Mouse (Mus musculus) testis, adult 2 months (tissue): ENCODE results near the gene Nalcn. TPM values are rescaled to one million over a fixed set of nuclear protein-coding genes. Genes with fewer than 3 reads are reported as not detected.

ENCODE experiments used
- H3K27ac ChIP-seq: fragments of 200-500 bp; 2 replicates; pipeline ENCODE4 v1.5.1; 2012; ENCODE audit warnings: low read depth, low read length; ENCODE audit not compliant: control insufficient read depth, insufficient read depth
- H3K27me3 ChIP-seq: fragments of 200-500 bp; 2 replicates; pipeline ENCODE4 v1.6.1; 2012; ENCODE audit warnings: mild to moderate bottlenecking, low read length, moderate library complexity; ENCODE audit not compliant: control insufficient read depth, insufficient read depth
- H3K36me3 ChIP-seq: fragments of 200-500 bp; 2 replicates; pipeline ENCODE4 v1.6.1; 2012; ENCODE audit warnings: mild to moderate bottlenecking, low read length; ENCODE audit not compliant: control insufficient read depth, insufficient read depth
- H3K4me1 ChIP-seq: fragments of 200-500 bp; 2 replicates; pipeline ENCODE4 v1.6.1; 2012; ENCODE audit warnings: low read length; ENCODE audit not compliant: control insufficient read depth, insufficient read depth
- H3K4me3 ChIP-seq: fragments of 200-500 bp; 2 replicates; pipeline ENCODE4 v1.5.1; 2012; ENCODE audit warnings: low read depth, mild to moderate bottlenecking, low read length, moderate library complexity, mixed read lengths; ENCODE audit not compliant: control insufficient read depth
- CTCF ChIP-seq: fragments of 200-500 bp; IDR thresholded peaks from 2 replicates; pipeline ENCODE4 v1.5.1; 2012; ENCODE audit warnings: low read depth, mild to moderate bottlenecking, inconsistent platforms, low read length, moderate library complexity; ENCODE audit not compliant: control insufficient read depth, insufficient read depth, insufficient replicate concordance
- POLR2A ChIP-seq: fragments of 200-500 bp; IDR thresholded peaks from 2 replicates; pipeline ENCODE4 v1.6.1; 2012; ENCODE audit warnings: low read depth, mild to moderate bottlenecking, inconsistent platforms, low read length, moderate library complexity; ENCODE audit not compliant: control insufficient read depth
- polyA plus RNA-seq: library from polyadenylated mRNA; depleted of rRNA; stranded (reverse); fragments of >200 nt; gene quantifications from 2 replicates; pipeline ENCODE4 v1.2.3, GENCODE M21; 2012

The Nalcn gene
- polyA plus RNA-seq, 1 experiment, result 0.96 TPM

DNA sequence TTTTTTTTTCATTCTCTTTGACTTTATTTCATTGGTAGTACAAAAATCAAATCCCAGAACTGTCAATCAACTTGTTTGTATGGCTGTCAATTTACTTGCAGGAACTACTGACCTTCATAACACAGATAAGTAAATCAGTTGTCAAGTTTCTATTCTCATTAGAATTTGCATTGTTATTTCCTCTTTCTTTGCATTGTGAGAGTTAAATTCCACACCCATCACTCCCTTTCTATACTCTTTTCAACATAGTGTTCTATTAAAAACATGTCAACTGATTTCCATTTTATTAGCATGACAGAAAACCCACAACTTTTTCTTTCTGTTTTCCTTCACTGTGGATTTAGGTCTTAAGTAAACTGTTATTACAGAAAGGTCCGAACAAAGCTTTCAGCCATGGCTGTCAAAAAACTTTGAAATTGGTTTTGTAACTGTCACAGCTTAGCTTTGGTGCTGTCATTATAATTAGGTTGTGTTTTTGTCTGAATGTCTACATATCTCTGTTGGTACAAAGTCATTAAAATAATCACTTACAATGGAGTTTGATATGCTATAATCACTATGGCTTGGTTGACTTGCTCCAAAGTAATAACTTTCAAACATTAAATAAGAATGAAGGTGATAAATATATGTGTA is 138.3 kb downstream of the Nalcn start:
- Histone ChIP-seq H3K4me3 (no peak overlapping the region), H3K4me1 (no peaks in the 10 kb centered on the region), H3K27me3 (no peaks in the 10 kb centered on the region), H3K36me3 (no peaks in the 10 kb centered on the region), H3K27ac (no peak overlapping the region)
- no peak for TF ChIP-seq CTCF
- no peak for TF ChIP-seq POLR2A

DNA sequence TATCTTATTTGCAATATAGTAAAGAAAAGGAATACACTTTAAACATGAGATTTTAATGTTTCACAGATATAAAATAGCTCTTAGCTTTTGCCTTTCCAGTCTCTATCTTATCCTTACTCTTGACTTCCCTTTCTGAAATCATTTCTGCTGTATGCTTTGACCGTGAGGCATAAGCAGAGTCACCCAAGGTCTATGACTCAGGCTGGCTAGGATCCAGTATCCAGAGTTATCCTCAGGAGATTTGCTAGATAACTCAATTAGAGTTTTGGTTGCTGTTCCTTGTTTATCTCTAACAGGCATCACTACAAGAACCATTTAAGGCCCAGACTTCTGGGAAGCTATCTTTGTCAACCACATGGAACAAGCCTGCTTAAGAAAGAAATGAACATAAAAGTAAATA is 164.9 kb downstream of the Nalcn start:
- no peak overlapping the region for H3K4me3 ChIP-seq
- no peaks in the 10 kb centered on the region for H3K27me3 ChIP-seq
- H3K36me3 ChIP-seq, result no peaks in the 10 kb centered on the region
- H3K27ac ChIP-seq, result no peak overlapping the region
- H3K4me1 ChIP-seq, result no peaks in the 10 kb centered on the region
- no peak for TF ChIP-seq POLR2A
- TF ChIP-seq CTCF, result no peak

DNA sequence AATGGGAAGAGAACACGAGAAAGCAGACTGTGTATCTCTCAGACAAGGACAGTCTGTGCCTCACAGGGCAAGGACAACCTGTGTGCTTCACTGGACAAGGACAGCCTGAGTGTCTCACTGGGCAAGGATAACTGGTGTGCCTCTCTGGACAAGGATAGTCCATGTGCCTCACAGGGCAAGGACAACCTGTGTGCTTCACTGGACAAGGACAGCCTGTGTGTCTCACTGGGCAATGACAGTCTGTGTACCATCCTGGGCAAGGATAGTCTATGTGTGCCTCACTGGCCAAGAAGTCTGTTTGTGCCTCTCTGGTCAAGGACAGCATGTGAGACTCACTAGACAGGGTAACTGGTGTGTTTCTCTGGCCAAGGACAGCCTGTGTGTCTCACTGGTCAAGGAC is 180.9 kb downstream of the Nalcn start:
- TF ChIP-seq POLR2A (no peak), CTCF (no peak)
- no peaks in the 10 kb centered on the region for H3K36me3 ChIP-seq
- H3K27ac ChIP-seq, result no peak overlapping the region

DNA sequence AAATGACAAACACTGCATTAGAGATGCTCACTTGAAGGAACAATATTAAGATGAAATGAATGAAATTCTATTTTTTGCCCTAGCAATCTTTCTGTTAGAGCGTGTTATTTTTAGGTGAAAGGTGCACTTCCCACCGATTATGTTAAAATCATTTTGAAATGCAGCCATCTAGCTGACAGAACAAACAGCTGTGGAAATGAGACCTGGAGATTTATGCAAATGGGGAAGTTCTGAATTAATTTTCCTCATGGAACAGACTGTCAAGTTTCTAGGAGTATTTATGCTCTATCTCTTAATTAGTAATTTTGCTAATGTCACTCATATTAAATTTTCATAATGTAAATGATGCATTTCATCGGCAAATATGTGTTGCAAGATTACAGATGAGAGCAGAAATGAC is 191.4 kb downstream of the Nalcn start:
- Histone ChIP-seq H3K27ac (no peak overlapping the region), H3K4me3 (no peak overlapping the region), H3K4me1 (no peaks in the 10 kb centered on the region), H3K36me3 (no peaks in the 10 kb centered on the region), H3K27me3 (no peaks in the 10 kb centered on the region)
- TF ChIP-seq POLR2A, result no peak
- TF ChIP-seq CTCF, result no peak

More for the DNA sequence above, 180.9 kb downstream of the Nalcn start:
- no peak overlapping the region for H3K4me3 ChIP-seq
- no peaks in the 10 kb centered on the region for H3K27me3 ChIP-seq
- no peaks in the 10 kb centered on the region for H3K4me1 ChIP-seq

DNA sequence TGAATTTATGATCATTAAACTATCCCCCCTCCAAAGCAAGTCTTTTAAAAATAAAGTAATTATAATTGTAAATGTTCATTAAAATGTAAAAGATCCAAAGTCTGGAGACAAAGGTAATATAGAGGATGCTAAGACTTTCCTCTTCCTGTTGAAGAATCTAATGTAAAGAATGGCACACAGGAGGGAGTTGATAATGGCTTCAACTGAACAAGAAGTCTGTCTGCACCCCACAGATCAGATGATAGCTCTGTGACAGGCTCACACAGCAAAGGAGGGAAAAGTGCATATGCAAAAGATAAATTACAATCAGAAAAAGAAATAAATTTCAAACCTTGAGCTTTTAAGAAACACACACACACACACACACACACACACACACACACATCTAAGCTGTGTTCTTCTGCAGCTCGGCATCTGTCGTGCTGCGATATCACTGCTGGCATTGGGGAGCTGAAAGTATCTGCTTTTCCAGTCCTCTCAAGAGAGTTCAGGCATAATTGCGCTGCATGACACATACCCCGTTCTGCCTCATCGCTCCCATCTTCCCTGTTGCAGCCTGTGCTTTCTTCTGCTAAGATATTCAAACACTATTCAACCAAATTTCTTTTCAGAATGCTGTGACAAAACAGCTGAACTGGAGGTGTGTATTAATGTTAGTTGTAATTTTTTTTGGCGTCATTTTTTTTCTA is 250.6 kb downstream of the Nalcn start:
- Histone ChIP-seq H3K27me3 (no peaks in the 10 kb centered on the region), H3K4me1 (no peaks in the 10 kb centered on the region), H3K4me3 (no peak overlapping the region), H3K36me3 (no peaks in the 10 kb centered on the region), H3K27ac (no peak overlapping the region)
- TF ChIP-seq POLR2A (no peak), CTCF (no peak)

DNA sequence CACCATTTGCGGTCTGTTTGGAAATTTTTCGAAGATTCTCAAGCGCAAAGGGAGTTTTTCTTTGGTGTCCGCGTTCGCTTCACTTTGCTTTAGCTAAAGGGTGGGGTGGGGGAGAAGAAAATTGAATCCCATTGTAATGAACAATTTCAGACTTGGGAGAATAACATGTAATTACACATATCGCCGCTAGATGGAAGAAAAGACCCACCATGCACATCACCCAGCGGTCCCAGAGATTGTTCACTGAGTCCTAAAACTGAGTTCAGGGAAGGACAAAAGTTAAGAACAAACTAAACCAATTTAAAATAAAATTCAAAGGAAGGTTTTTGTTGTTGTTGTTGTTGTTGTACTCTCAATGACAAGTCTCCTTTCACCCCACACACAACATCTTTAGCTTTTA is 255.4 kb downstream of the Nalcn start:
- no peaks in the 10 kb centered on the region for H3K4me1 ChIP-seq
- no peak for TF ChIP-seq CTCF
- no peak for TF ChIP-seq POLR2A
- H3K36me3 ChIP-seq, result no peaks in the 10 kb centered on the region
- no peak overlapping the region for H3K27ac ChIP-seq
- H3K4me3 ChIP-seq, result no peak overlapping the region
- no peaks in the 10 kb centered on the region for H3K27me3 ChIP-seq

DNA sequence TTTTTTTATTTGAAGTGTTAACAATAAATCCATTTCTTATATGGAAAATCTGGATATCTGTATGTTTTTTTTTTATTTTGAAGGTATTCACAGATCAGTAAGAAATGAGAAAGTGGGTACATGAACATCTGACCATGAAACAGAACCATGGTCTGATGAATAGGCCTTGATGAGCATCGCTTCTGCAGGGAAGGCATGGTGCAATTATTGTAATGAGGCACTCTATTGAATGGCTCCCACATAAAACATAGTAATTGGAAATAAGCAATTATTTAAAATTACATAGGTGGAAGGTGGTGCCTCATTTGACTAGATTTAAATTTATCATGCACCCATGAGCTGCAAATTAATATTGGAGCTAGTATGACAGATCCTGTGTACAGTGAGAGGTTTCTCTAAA is 267.3 kb downstream of the Nalcn start:
- H3K27ac ChIP-seq, result no peak overlapping the region
- H3K4me1 ChIP-seq, result no peaks in the 10 kb centered on the region
- H3K36me3 ChIP-seq, result no peaks in the 10 kb centered on the region
- no peaks in the 10 kb centered on the region for H3K27me3 ChIP-seq
- H3K4me3 ChIP-seq, result no peak overlapping the region
- TF ChIP-seq CTCF (no peak), POLR2A (no peak)
